In genomic region chr19:16529293-16529920, GRCm38 (mm10) we compare ENCODE assay signal across 8 mouse cellular contexts.
DNase-seq lines count a peak whose midpoint lies in the region; ATAC-seq and TF ChIP-seq lines count a peak whose summit lies in the region.

No protein-coding gene starts in this region.

- H3K27me3 ChIP-seq in midbrain, postnatal 0 days (ENCODE audit: insufficient read depth, low read length) = no peaks in the 10 kb centered on the region
- H3K27me3 ChIP-seq in midbrain, embryonic 15.5 days (replicated peaks) = no peaks in the 10 kb centered on the region
- H3K27me3 ChIP-seq in lung, postnatal 0 days (replicated peaks; ENCODE audit: insufficient read depth, low read length) = no peaks in the 10 kb centered on the region

- H3K4me1 ChIP-seq in midbrain, postnatal 0 days (ENCODE audit: insufficient read depth, low read length) = no peaks in the 10 kb centered on the region
- H3K4me1 ChIP-seq in midbrain, embryonic 15.5 days = no peaks in the 10 kb centered on the region
- H3K4me1 ChIP-seq in lung, postnatal 0 days (ENCODE audit: insufficient read depth, low read depth, low read length) = no peaks in the 10 kb centered on the region

- H3K4me3 ChIP-seq in midbrain, postnatal 0 days (ENCODE audit: low read depth, low read length) = no peak overlapping the region
- H3K4me3 ChIP-seq in midbrain, embryonic 15.5 days = no peak overlapping the region
- no peak overlapping the region for H3K4me3 ChIP-seq in lung, postnatal 0 days (ENCODE audit: low read depth, low read length)

- no peak for TF ChIP-seq EP300 in lung, postnatal 0 days (IDR thresholded peaks at IDR 0.05)

- H3K36me3 ChIP-seq in midbrain, postnatal 0 days (ENCODE audit: insufficient read depth, low read length) = no peaks in the 10 kb centered on the region
- no peaks in the 10 kb centered on the region for H3K36me3 ChIP-seq in midbrain, embryonic 15.5 days (replicated peaks)
- H3K36me3 ChIP-seq in lung, postnatal 0 days (ENCODE audit: insufficient read depth, low read length) = no peaks in the 10 kb centered on the region

- no peaks in the 10 kb centered on the region for H3K9me3 ChIP-seq in midbrain, postnatal 0 days (ENCODE audit: low read length)
- no peaks in the 10 kb centered on the region for H3K9me3 ChIP-seq in midbrain, embryonic 15.5 days
- no peaks in the 10 kb centered on the region for H3K9me3 ChIP-seq in lung, postnatal 0 days (ENCODE audit: low read length)

- no peak overlapping the region for H3K4me2 ChIP-seq in midbrain, postnatal 0 days (ENCODE audit: low read depth, low read length, poor library complexity, severe bottlenecking)
- no peak overlapping the region for H3K4me2 ChIP-seq in midbrain, embryonic 15.5 days
- no peak overlapping the region for H3K4me2 ChIP-seq in lung, postnatal 0 days (replicated peaks; ENCODE audit: low read depth, low read length)

- ATAC-seq in midbrain, postnatal 0 days (ENCODE audit: low FRiP score) = no peak
- ATAC-seq in midbrain, embryonic 15.5 days (replicated peaks) = no peak
- peak; percentile 58; the same call in 1 of the 2 replicates for ATAC-seq in lung, postnatal 0 days

- no peak overlapping the region for H3K9ac ChIP-seq in midbrain, postnatal 0 days (replicated peaks; ENCODE audit: low read length, poor library complexity, severe bottlenecking)
- H3K9ac ChIP-seq in midbrain, embryonic 15.5 days = no peak overlapping the region
- H3K9ac ChIP-seq in lung, postnatal 0 days (replicated peaks; ENCODE audit: low read depth) = no peak overlapping the region

- peak; percentile 68 to 83 for DNase-seq in adrenal gland, adult (ENCODE audit: inconsistent age in 2 of 2, low spot score in 1 of 2)
- DNase-seq in adrenal gland, postnatal 4 days (ENCODE audit: low spot score in 2 of 2) = no peak
- DNase-seq in midbrain, postnatal 0 days (ENCODE audit: low spot score) = no peak
- peak; percentile 31 for DNase-seq in c-Kit-positive CD71-positive TER-119-positive erythroid progenitor cells, embryonic 14.5 days (ENCODE audit: low spot score)
- peak; percentile 37 for DNase-seq in lung, postnatal 0 days (ENCODE audit: low spot score)
- DNase-seq in frontal cortex, postnatal 14 days (ENCODE audit: low spot score in 2 of 2) = no peak
- DNase-seq in layer of hippocampus, adult 9-11 months = no peak

- no peak overlapping the region for H3K27ac ChIP-seq in midbrain, postnatal 0 days (ENCODE audit: low read depth, low read length)
- H3K27ac ChIP-seq in midbrain, embryonic 15.5 days = no peak overlapping the region
- H3K27ac ChIP-seq in lung, postnatal 0 days (ENCODE audit: low read length) = no peak overlapping the region

- TF ChIP-seq CTCF in midbrain, postnatal 0 days (IDR thresholded peaks at IDR 0.05) = peak; percentile 53
- TF ChIP-seq CTCF in lung, postnatal 0 days (IDR thresholded peaks at IDR 0.05) = peak; percentile 79

Comparison
In these comparisons a context has a peak if more than half of its experiments do, and no peak if none do; other contexts are left out.
1. DNase-seq: peak in adrenal gland, adult (2 of 2), c-Kit-positive CD71-positive TER-119-positive erythroid progenitor cells, embryonic 14.5 days (single experiment) and lung, postnatal 0 days (single experiment); none in adrenal gland, postnatal 4 days (0 of 2), midbrain, postnatal 0 days (single experiment), frontal cortex, postnatal 14 days (0 of 2) and layer of hippocampus, adult 9-11 months (single experiment).